Comparison of ENCODE assay signal across 11 mouse cellular contexts in genomic region chr11:7568484-7568883, GRCm38 (mm10).
DNase-seq lines count a peak whose midpoint lies in the region; ATAC-seq and TF ChIP-seq lines count a peak whose summit lies in the region.
"Had no signal": no experiment of that assay in that cellular context is flagged by ENCODE, and none has a peak within 500 bp of the region (broad histone marks: within the 10 kb centered on the region; RNA-seq: fewer than 3 reads in every experiment).

No protein-coding gene starts in this region.

- H3K4me2 ChIP-seq in hindbrain, postnatal 0 days (ENCODE audit: low read depth, low read length), result no peak overlapping the region
- H3K4me2 ChIP-seq in forebrain, embryonic 14.5 days (ENCODE audit: low read length), result no peak overlapping the region
- H3K4me2 ChIP-seq: heart, embryonic 15.5 days had no signal

- H3K36me3 ChIP-seq in hindbrain, postnatal 0 days (ENCODE audit: insufficient read depth, low read length), result no peaks in the 10 kb centered on the region
- H3K36me3 ChIP-seq in forebrain, embryonic 14.5 days (ENCODE audit: control insufficient read depth, insufficient read depth, low read length), result no peaks in the 10 kb centered on the region
- no peaks in the 10 kb centered on the region for H3K36me3 ChIP-seq in midbrain, embryonic 10.5 days
- H3K36me3 ChIP-seq: heart, embryonic 15.5 days had no signal

- no peaks in the 10 kb centered on the region for H3K9me3 ChIP-seq in hindbrain, postnatal 0 days (ENCODE audit: low read length)
- H3K9me3 ChIP-seq in forebrain, embryonic 14.5 days (replicated peaks; ENCODE audit: control insufficient read depth, low read length), result no peaks in the 10 kb centered on the region
- H3K9me3 ChIP-seq in midbrain, embryonic 10.5 days (replicated peaks), result no peaks in the 10 kb centered on the region
- H3K9me3 ChIP-seq: heart, embryonic 15.5 days had no signal

- no peak overlapping the region for H3K27ac ChIP-seq in hindbrain, postnatal 0 days
- no peak overlapping the region for H3K27ac ChIP-seq in forebrain, embryonic 14.5 days (ENCODE audit: low read depth, low read length)
- H3K27ac ChIP-seq in midbrain, embryonic 10.5 days (replicated peaks), result no peak overlapping the region
- H3K27ac ChIP-seq: heart, embryonic 15.5 days; liver, embryonic 14.5 days had no signal

- H3K4me3 ChIP-seq in hindbrain, postnatal 0 days (ENCODE audit: low read length), result no peak overlapping the region
- no peak overlapping the region for H3K4me3 ChIP-seq in forebrain, embryonic 14.5 days (ENCODE audit: low read depth, low read length)
- no peak overlapping the region for H3K4me3 ChIP-seq in midbrain, embryonic 10.5 days
- H3K4me3 ChIP-seq: heart, embryonic 15.5 days had no signal

- no peaks in the 10 kb centered on the region for H3K4me1 ChIP-seq in hindbrain, postnatal 0 days (ENCODE audit: insufficient read depth, low read length)
- no peaks in the 10 kb centered on the region for H3K4me1 ChIP-seq in forebrain, embryonic 14.5 days (ENCODE audit: control insufficient read depth, insufficient read depth, low read length)
- no peaks in the 10 kb centered on the region for H3K4me1 ChIP-seq in midbrain, embryonic 10.5 days
- H3K4me1 ChIP-seq: heart, embryonic 15.5 days had no signal

- intact Hi-C loops in left cerebral cortex, postnatal 14 days (cut with DNase I), result loop anchor here (1.0 kb wide), 1 partner anchor 358 kb away; no protein-coding TSS in a partner anchor

- H3K9ac ChIP-seq in hindbrain, postnatal 0 days (replicated peaks; ENCODE audit: low read length), result no peak overlapping the region
- no peak overlapping the region for H3K9ac ChIP-seq in forebrain, embryonic 14.5 days (ENCODE audit: low read length)
- H3K9ac ChIP-seq: heart, embryonic 15.5 days; liver, embryonic 14.5 days had no signal

- DNase-seq in cerebellum, postnatal 10 days, result peak; percentile 73 to 77
- DNase-seq in cerebellum, adult 8-10 months, result no peak
- peak; percentile 7 to 38 for DNase-seq in left cerebral cortex, postnatal 14 days (ENCODE audit: low spot score in 2 of 2)
- no peak for DNase-seq in left cerebral cortex, adult 11 months (ENCODE audit: low spot score)
- DNase-seq in adrenal gland, postnatal 10 days, result peak; percentile 21
- peak; percentile 67 for DNase-seq in hindbrain, postnatal 0 days (ENCODE audit: low spot score)
- DNase-seq in forebrain, embryonic 14.5 days (ENCODE audit: low spot score), result no peak
- DNase-seq in midbrain, embryonic 10.5 days (ENCODE audit: low spot score), result no peak
- DNase-seq: cerebellum, adult 11-12 months had no signal

- peak; percentile 78 for TF ChIP-seq CTCF in hindbrain, postnatal 0 days (IDR thresholded peaks at IDR 0.05; ENCODE audit: low read depth)

- ATAC-seq in hindbrain, postnatal 0 days, result 0 out of 2 replicates have a peak, but pooled peaks have one; percentile 43
- no peak for ATAC-seq in forebrain, embryonic 14.5 days

- no peaks in the 10 kb centered on the region for H3K27me3 ChIP-seq in hindbrain, postnatal 0 days (ENCODE audit: insufficient read depth, low read length)
- H3K27me3 ChIP-seq in forebrain, embryonic 14.5 days (replicated peaks; ENCODE audit: control insufficient read depth, insufficient read depth, low read length), result no peaks in the 10 kb centered on the region
- no peaks in the 10 kb centered on the region for H3K27me3 ChIP-seq in midbrain, embryonic 10.5 days (ENCODE audit: low read depth, poor library complexity, severe bottlenecking)
- H3K27me3 ChIP-seq: heart, embryonic 15.5 days had no signal

- 77% methylated on average over 1 of the region's 1 CpGs for WGBS in hindbrain, postnatal 0 days
- 73% methylated on average over 1 of the region's 1 CpGs for WGBS in forebrain, embryonic 14.5 days
- WGBS in midbrain, embryonic 10.5 days, result 92% methylated on average over 1 of the region's 1 CpGs

Comparison
In these comparisons a context has a peak if more than half of its experiments do, and no peak if none do; other contexts are left out.
1. DNase-seq: peak in cerebellum, postnatal 10 days (2 of 2), left cerebral cortex, postnatal 14 days (2 of 2), adrenal gland, postnatal 10 days (single experiment) and hindbrain, postnatal 0 days (single experiment); none in cerebellum, adult 8-10 months (single experiment), left cerebral cortex, adult 11 months (single experiment), forebrain, embryonic 14.5 days (single experiment) and midbrain, embryonic 10.5 days (single experiment).